Mouse (Mus musculus): ENCODE measurements around the gene Etfrf1. TPM values are rescaled to one million over a fixed set of nuclear protein-coding genes. Genes with fewer than 3 reads are reported as not detected.

Gene Etfrf1
- polyA plus RNA-seq, 1 experiment from 2014 or later, result 58.2 TPM

GRCm38 (mm10) chr6:145255952-145256700, 45.2 kb downstream of the Etfrf1 start:
- TF ChIP-seq CTCF (IDR thresholded peaks at IDR 0.05; ENCODE audit: low read depth), result peak; percentile 36; the same call in 1 of the 2 replicates
- Histone ChIP-seq H3K36me3 (ENCODE audit: insufficient read depth, low read length) (no peaks in the 10 kb centered on the region), H3K9ac (ENCODE audit: low read depth, low read length) (no peak overlapping the region), H3K4me2 (ENCODE audit: low read length) (no peak overlapping the region), H3K27me3 (ENCODE audit: insufficient read depth, low read length) (no peaks in the 10 kb centered on the region), H3K27ac (no peak overlapping the region), H3K4me3 (replicated peaks; ENCODE audit: low read depth, low read length) (no peak overlapping the region), H3K9me3 (replicated peaks; ENCODE audit: low read length) (no peaks in the 10 kb centered on the region), H3K4me1 (replicated peaks; ENCODE audit: insufficient read depth, low read length) (no peaks in the 10 kb centered on the region)
- no peak for DNase-seq (ENCODE audit: low spot score)
- no peak; the same call in 1 of the 2 replicates for ATAC-seq (replicated peaks; ENCODE audit: low FRiP score, low read depth)
- WGBS, result 60% methylated on average over 13 of the region's 13 CpGs

DNA sequence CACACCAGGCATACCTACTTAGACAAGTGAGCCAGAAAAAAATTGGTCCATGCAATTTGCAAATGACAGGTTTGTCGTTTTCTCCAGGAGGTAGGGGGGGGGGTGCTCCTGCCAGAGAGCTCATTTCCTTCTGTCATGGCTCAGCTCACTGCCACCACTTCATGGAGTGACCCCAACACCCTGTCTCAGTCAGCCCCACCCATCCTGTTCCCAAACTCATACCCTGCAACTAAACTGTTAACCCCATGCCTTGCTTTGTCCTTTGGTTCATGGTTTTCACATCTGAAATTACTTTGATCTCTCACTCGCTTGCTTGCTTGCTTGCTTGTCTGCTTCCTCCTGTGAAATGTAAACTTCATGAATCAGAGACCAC, 45.8 kb downstream of the Etfrf1 start:
- Histone ChIP-seq H3K4me3 (replicated peaks; ENCODE audit: low read depth, low read length) (no peak overlapping the region), H3K4me1 (replicated peaks; ENCODE audit: insufficient read depth, low read length) (no peaks in the 10 kb centered on the region), H3K36me3 (ENCODE audit: insufficient read depth, low read length) (no peaks in the 10 kb centered on the region), H3K27me3 (ENCODE audit: insufficient read depth, low read length) (no peaks in the 10 kb centered on the region), H3K9ac (ENCODE audit: low read depth, low read length) (no peak overlapping the region), H3K27ac (no peak overlapping the region), H3K9me3 (replicated peaks; ENCODE audit: low read length) (no peaks in the 10 kb centered on the region), H3K4me2 (ENCODE audit: low read length) (no peak overlapping the region)
- DNase-seq (ENCODE audit: low spot score) (no peak), ATAC-seq (replicated peaks; ENCODE audit: low FRiP score, low read depth) (no peak; the same call in 1 of the 2 replicates)
- no peak for TF ChIP-seq CTCF (IDR thresholded peaks at IDR 0.05; ENCODE audit: low read depth)
- WGBS, result 21% methylated on average over 2 of the region's 2 CpGs

DNA sequence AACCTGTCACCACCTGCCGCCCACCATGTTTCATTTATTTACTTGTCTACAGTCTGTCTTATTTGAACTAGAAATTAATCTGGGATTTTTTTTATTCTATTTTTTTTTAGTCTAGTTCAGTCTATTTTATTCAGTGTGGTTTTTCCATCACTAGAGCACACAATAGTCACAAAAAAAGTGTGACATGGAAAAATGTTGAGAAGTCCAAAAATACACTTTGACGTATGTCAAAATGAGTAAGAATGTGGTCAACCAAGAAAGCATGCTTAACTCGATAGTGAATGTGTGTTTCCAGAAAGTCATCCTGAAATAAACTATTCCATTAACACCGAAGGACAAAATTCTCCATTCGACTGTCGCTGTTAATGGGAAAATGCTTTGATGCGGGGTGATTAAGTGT, 51.4 kb downstream of the Etfrf1 start:
- no peak for ATAC-seq (replicated peaks; ENCODE audit: low FRiP score, low read depth)
- H3K9me3 ChIP-seq (replicated peaks; ENCODE audit: low read length), result no peaks in the 10 kb centered on the region
- no peak for DNase-seq (ENCODE audit: low spot score)
- H3K9ac ChIP-seq (ENCODE audit: low read depth, low read length), result no peak overlapping the region
- H3K27me3 ChIP-seq (ENCODE audit: insufficient read depth, low read length), result no peaks in the 10 kb centered on the region
- no peak for TF ChIP-seq CTCF (IDR thresholded peaks at IDR 0.05; ENCODE audit: low read depth)
- no peak overlapping the region for H3K4me3 ChIP-seq (replicated peaks; ENCODE audit: low read depth, low read length)
- H3K27ac ChIP-seq, result no peak overlapping the region
- H3K4me1 ChIP-seq (replicated peaks; ENCODE audit: insufficient read depth, low read length), result no peaks in the 10 kb centered on the region
- WGBS, result 87% methylated on average over 7 of the region's 7 CpGs
- no peaks in the 10 kb centered on the region for H3K36me3 ChIP-seq (ENCODE audit: insufficient read depth, low read length)
- H3K4me2 ChIP-seq (ENCODE audit: low read length), result no peak overlapping the region

Other genes starting within 250 kb of the Etfrf1 start
- 5.8 TPM in 2 replicates for gene Bcat1, start 134.9 kb upstream of the Etfrf1 start, polyA plus RNA-seq (2015; fragmentation: Nextera tagmentation; extraction: Ambion mirVana)
- 0.87 and 1.0 TPM in 2 replicates for gene Lrmp, start 95.5 kb upstream of the Etfrf1 start, polyA plus RNA-seq (2015; fragmentation: Nextera tagmentation; extraction: Ambion mirVana)
- gene Casc1, start 129 bp upstream of the Etfrf1 start, polyA plus RNA-seq (2015; fragmentation: Nextera tagmentation; extraction: Ambion mirVana), result 0.46 TPM in 2 replicates
- 64.6 and 71.1 TPM in 2 replicates for gene Kras, start 39.1 kb downstream of the Etfrf1 start, polyA plus RNA-seq (2015; fragmentation: Nextera tagmentation; extraction: Ambion mirVana)